Mouse (Mus musculus) myocyte (in vitro differentiated cells): ENCODE results near the gene Odf3. TPM values are rescaled to one million over a fixed set of nuclear protein-coding genes. Genes with fewer than 3 reads are reported as not detected.

Experiments used
- H3K27me3 ChIP-seq: one replicate; pipeline ENCODE4 v1.6.1; 2011; ENCODE audit not compliant: control insufficient read depth, insufficient read depth, insufficient read length
- H3K36me3 ChIP-seq: one replicate; pipeline ENCODE4 v1.6.1; 2011; ENCODE audit not compliant: control insufficient read depth, insufficient read depth
- H3K4me2 ChIP-seq: one replicate; pipeline ENCODE4 v1.6.1; 2011; ENCODE audit warnings: low read depth, control low read depth
- H3K4me3 ChIP-seq: one replicate; pipeline ENCODE4 v1.5.1; 2011; ENCODE audit warnings: mild to moderate bottlenecking, control low read depth, moderate library complexity
- H3K79me2 ChIP-seq: one replicate; pipeline ENCODE4 v1.6.1; 2011; ENCODE audit not compliant: control insufficient read depth, insufficient read depth
- H3ac ChIP-seq: one replicate; pipeline ENCODE4 v1.6.1; 2011; ENCODE audit not compliant: control insufficient read depth, insufficient read length
- CEBPB ChIP-seq: IDR thresholded peaks from 2 replicates; pipeline ENCODE4 v1.6.1; 2011; ENCODE audit warnings: mild to moderate bottlenecking, moderate library complexity; ENCODE audit not compliant: poor library complexity, insufficient read depth, severe bottlenecking
- E2F4 ChIP-seq: IDR thresholded peaks from one replicate; pipeline ENCODE4 v1.6.1; 2011; ENCODE audit warnings: mild to moderate bottlenecking, control low read depth, moderate library complexity; ENCODE audit not compliant: insufficient read depth
- MAX ChIP-seq: IDR thresholded peaks from one replicate; pipeline ENCODE4 v1.6.1; 2011; ENCODE audit warnings: low read depth, mild to moderate bottlenecking, control low read depth
- MYOD1 ChIP-seq, 3 experiments: IDR thresholded peaks; one replicate each; pipeline ENCODE4 v1.6.1; 2011; ENCODE audit warnings: control low read depth in 2 of 3, low read depth in 2 of 3, mild to moderate bottlenecking in 2 of 3, moderate library complexity in 1 of 3; ENCODE audit not compliant: insufficient read length in 2 of 3, control insufficient read depth in 1 of 3
- MYOG ChIP-seq, 3 experiments: IDR thresholded peaks; one replicate each; pipeline ENCODE4 v1.6.1; 2011; ENCODE audit warnings: control low read depth in 2 of 3, low read depth in 2 of 3, mild to moderate bottlenecking in 2 of 3; ENCODE audit not compliant: insufficient read length in 2 of 3, control insufficient read depth in 1 of 3, insufficient read depth in 1 of 3
- POLR2A ChIP-seq: IDR thresholded peaks from one replicate; pipeline ENCODE4 v1.6.1; 2011; ENCODE audit warnings: low read depth, mild to moderate bottlenecking, control low read depth, moderate library complexity; ENCODE audit not compliant: insufficient read length
- POLR2AphosphoS2 ChIP-seq: IDR thresholded peaks from one replicate; pipeline ENCODE4 v1.6.1; 2011; ENCODE audit warnings: low read depth, control low read depth; ENCODE audit not compliant: insufficient read length
- REST ChIP-seq: IDR thresholded peaks from one replicate; pipeline ENCODE4 v1.6.1; 2011; ENCODE audit warnings: mild to moderate bottlenecking, control low read depth, moderate library complexity; ENCODE audit not compliant: insufficient read depth, insufficient read length
- SRF ChIP-seq: IDR thresholded peaks from one replicate; pipeline ENCODE4 v1.6.1; 2011; ENCODE audit warnings: low read depth; ENCODE audit not compliant: control insufficient read depth, insufficient read length
- TCF12 ChIP-seq: IDR thresholded peaks from one replicate; pipeline ENCODE4 v1.6.1; 2011; ENCODE audit warnings: mild to moderate bottlenecking, control low read depth; ENCODE audit not compliant: poor library complexity, insufficient read depth, severe bottlenecking
- TCF3 ChIP-seq: IDR thresholded peaks from one replicate; pipeline ENCODE4 v1.6.1; 2011; ENCODE audit warnings: low read depth, control low read depth; ENCODE audit not compliant: insufficient read length
- USF1 ChIP-seq: IDR thresholded peaks from one replicate; pipeline ENCODE4 v1.6.1; 2011; ENCODE audit warnings: low read depth, mild to moderate bottlenecking, control low read depth, moderate library complexity
- polyA plus RNA-seq: library from polyadenylated mRNA; unstranded; fragments of >200 nt; fragmentation: generic; extraction: Trizol; gene quantifications from one replicate; pipeline ENCODE4 v1.2.1, GENCODE M21; 2012; ENCODE audit warnings: missing spikeins

The Odf3 gene
- polyA plus RNA-seq, 1 experiment: 0.07 TPM

GRCm38 (mm10) chr7:140855860-140856784, 8.5 kb downstream of the Odf3 start, which contains the start of gene Gm45785:
TSS of gene Gm45785 (minus strand) at chr7:140856331.
- H3K4me3 ChIP-seq: peak within 1 kb of the TSS; percentile 97
- H3K36me3 ChIP-seq: peaks cover 14% of the 10 kb centered on the region
- peak within 1 kb of the TSS; percentile 84 for H3K4me2 ChIP-seq

GRCm38 (mm10) chr7:140856785-140857549, 9.4 kb downstream of the Odf3 start, which contains the start of gene Ric8a:
TSS of gene Ric8a (plus strand) at chr7:140856957.
- H3K27me3 ChIP-seq: no peaks in the 10 kb centered on the region
- peak in 1 of 3 experiments; percentile 50 for TF ChIP-seq MYOG (IDR thresholded peaks at IDR 0.05; ENCODE audit: control insufficient read depth in 1 of 3, insufficient read depth in 1 of 3, insufficient read length in 2 of 3, low read depth in 2 of 3)
- TF ChIP-seq POLR2A: peak; percentile 84
- no peak for TF ChIP-seq MAX
- no peak for TF ChIP-seq MYOD1 (IDR thresholded peaks at IDR 0.05; ENCODE audit: control insufficient read depth in 1 of 3, insufficient read length in 2 of 3, low read depth in 2 of 3)
- TF ChIP-seq TCF3: no peak
- no peak for TF ChIP-seq REST
- TF ChIP-seq TCF12: no peak
- no peak for TF ChIP-seq E2F4
- TF ChIP-seq CEBPB: no peak
- TF ChIP-seq USF1: no peak
- peak; percentile 75 for TF ChIP-seq POLR2AphosphoS2
- TF ChIP-seq SRF: no peak
- H3ac ChIP-seq: peak within 1 kb of the TSS; percentile 39
- H3K79me2 ChIP-seq: peaks cover 61% of the 10 kb centered on the region
- peak within 1 kb of the TSS; percentile 86 for H3K4me2 ChIP-seq
- peak within 1 kb of the TSS; percentile 97 for H3K4me3 ChIP-seq
- H3K36me3 ChIP-seq: peaks cover 22% of the 10 kb centered on the region

More at GRCm38 (mm10) chr7:140855860-140856784, 8.5 kb downstream of the Odf3 start, which contains the start of gene Gm45785:
- H3ac ChIP-seq: peak within 1 kb of the TSS; percentile 39
- no peaks in the 10 kb centered on the region for H3K27me3 ChIP-seq
- TF ChIP-seq E2F4 (no peak), SRF (peak; percentile 87), POLR2AphosphoS2 (peak; percentile 67), USF1 (no peak), REST (no peak), MAX (no peak), CEBPB (no peak), TCF12 (no peak), TCF3 (no peak), MYOG (IDR thresholded peaks at IDR 0.05; ENCODE audit: control insufficient read depth in 1 of 3, insufficient read depth in 1 of 3, insufficient read length in 2 of 3, low read depth in 2 of 3) (peak in 1 of 3 experiments; percentile 64), MYOD1 (IDR thresholded peaks at IDR 0.05; ENCODE audit: control insufficient read depth in 1 of 3, insufficient read length in 2 of 3, low read depth in 2 of 3) (peak; percentile 13 to 64 (median 47)), POLR2A (peak; percentile 76)
- peaks cover 54% of the 10 kb centered on the region for H3K79me2 ChIP-seq

- Histone ChIP-seq H3K36me3 (peaks cover 29% of the 10 kb centered on the region), H3K79me2 (peaks cover 61% of the 10 kb centered on the region), H3ac (peak within 1 kb of the TSS; percentile 39), H3K27me3 (no peaks in the 10 kb centered on the region), H3K4me2 (peak within 1 kb of the TSS; percentile 86), H3K4me3 (peak within 1 kb of the TSS; percentile 97)
- TF ChIP-seq MYOD1 (IDR thresholded peaks at IDR 0.05; ENCODE audit: control insufficient read depth in 1 of 3, insufficient read length in 2 of 3, low read depth in 2 of 3): peak in 1 of 3 experiments; percentile 32
- no peak for TF ChIP-seq SRF
Measured at GRCm38 (mm10) chr7:140857550-140858505, 10.2 kb downstream of the Odf3 start, which contains the start of gene Bet1l. TSS of gene Bet1l (minus strand) at chr7:140857577.

GRCm38 (mm10) chr7:140858746-140859145, 11.1 kb downstream of the Odf3 start:
- TF ChIP-seq MYOG (IDR thresholded peaks at IDR 0.05; ENCODE audit: control insufficient read depth in 1 of 3, insufficient read depth in 1 of 3, insufficient read length in 2 of 3, low read depth in 2 of 3) (no peak), CEBPB (no peak), REST (no peak)
- Histone ChIP-seq H3ac (no peak overlapping the region), H3K27me3 (no peaks in the 10 kb centered on the region), H3K4me3 (peak overlapping the region; percentile 97), H3K4me2 (peak overlapping the region; percentile 86), H3K79me2 (peaks cover 57% of the 10 kb centered on the region), H3K36me3 (peaks cover 27% of the 10 kb centered on the region)
